Mouse (Mus musculus): Measurements from ENCODE around the gene Gm17577. TPM values are rescaled to one million over a fixed set of nuclear protein-coding genes. Genes with fewer than 3 reads are reported as not detected.

The Gm17577 gene
- not detected in 2 replicates for polyA plus RNA-seq (2015; fragmentation: Nextera tagmentation; extraction: Ambion mirVana)

GRCm38 (mm10) chrX:123246807-123247206 lies at the start of gene Gm17577:
Gene Gm17577, minus strand, starts transcription at chrX:123246907.

DNA sequence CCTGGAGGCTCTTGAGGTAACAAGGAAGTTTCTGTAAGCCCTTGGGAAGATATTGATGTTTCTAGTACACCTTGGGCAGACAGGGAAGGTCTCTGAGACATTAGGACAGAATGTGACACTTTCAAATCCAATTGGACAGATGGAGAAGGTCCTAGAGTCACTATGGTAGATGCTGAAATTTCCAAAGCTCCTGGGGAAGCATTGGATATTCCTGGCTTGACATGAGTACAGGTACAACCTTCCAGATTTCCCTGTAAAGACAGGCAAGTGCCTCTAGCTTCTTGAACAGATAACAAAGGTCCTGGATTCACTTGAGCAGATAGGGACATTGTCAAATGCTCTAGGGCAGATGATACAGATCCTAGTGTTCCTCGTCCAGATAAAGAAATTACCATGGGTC lies 24.3 kb downstream of the Gm17577 start, which contains the start of gene Srsx:
Gene Srsx (minus strand): TSS at position 101 of the 400 bp plus-strand sequence.

Other genes with a start within 250 kb of the Gm17577 start
- not detected in 2 replicates for gene Gm17521, start 217.2 kb downstream of the Gm17577 start, polyA plus RNA-seq (2015; fragmentation: Nextera tagmentation; extraction: Ambion mirVana)
- 9.8 and 10.8 TPM in 2 replicates for gene Cldn34c1, start 143.4 kb downstream of the Gm17577 start, polyA plus RNA-seq (2015; fragmentation: Nextera tagmentation; extraction: Ambion mirVana)
- not detected in 2 replicates for gene Srsx, start 24.4 kb downstream of the Gm17577 start, polyA plus RNA-seq (2015; fragmentation: Nextera tagmentation; extraction: Ambion mirVana)